Mouse (Mus musculus): ENCODE results near the gene Dst. TPM values are rescaled to one million over a fixed set of nuclear protein-coding genes. Genes with fewer than 3 reads are reported as not detected.

Dst gene
- total and polyA plus RNA-seq, 3 experiments, result 9.1 to 28.0 (median 20.5) TPM

- TF ChIP-seq MAX (IDR thresholded peaks at IDR 0.05; ENCODE audit: low read length), result no peak
- TF ChIP-seq SIN3A (IDR thresholded peaks at IDR 0.05; ENCODE audit: low read length), result no peak
- TF ChIP-seq MAFK (IDR thresholded peaks at IDR 0.05; ENCODE audit: insufficient replicate concordance, low read length), result no peak
- no peak for TF ChIP-seq POLR2A (IDR thresholded peaks at IDR 0.05; ENCODE audit: low read depth, low read length)
- TF ChIP-seq TCF12 (IDR thresholded peaks at IDR 0.05; ENCODE audit: low read depth, low read length), result no peak
- no peak for TF ChIP-seq EP300 (IDR thresholded peaks at IDR 0.05; ENCODE audit: low read length)
- no peak for TF ChIP-seq KAT2A (IDR thresholded peaks at IDR 0.05; ENCODE audit: insufficient replicate concordance, low read length)
- TF ChIP-seq UBTF (IDR thresholded peaks at IDR 0.05; ENCODE audit: low read depth, low read length), result no peak
- no peak for TF ChIP-seq RAD21 (IDR thresholded peaks at IDR 0.05; ENCODE audit: low read depth, low read length)
- no peak for TF ChIP-seq BHLHE40 (IDR thresholded peaks at IDR 0.05; ENCODE audit: low read depth, low read length)
- Histone ChIP-seq H3K4me3 (replicated peaks in 1 of 3; ENCODE audit: low read depth in 2 of 3, low read length in 2 of 3, poor library complexity in 1 of 3) (no peak overlapping the region), H3K4me1 (ENCODE audit: control insufficient read depth in 1 of 2, insufficient read depth in 2 of 2) (peaks cover 2 to 28% of the 10 kb centered on the region in 2 experiments; a peak in 3 of 4 replicates), H3K4me2 (ENCODE audit: insufficient read depth, low read depth, poor library complexity, severe bottlenecking) (no peak overlapping the region), H3K27me3 (replicated peaks) (no peaks in the 10 kb centered on the region), H3K79me2 (replicated peaks; ENCODE audit: control insufficient read depth, extremely low read depth, insufficient read depth, poor library complexity, severe bottlenecking) (no peaks in the 10 kb centered on the region), H3K9ac (ENCODE audit: insufficient read depth, low read depth) (no peak overlapping the region), H3K27ac (ENCODE audit: insufficient read depth, low read depth) (no peak overlapping the region), H3K36me3 (replicated peaks in 1 of 2; ENCODE audit: control insufficient read depth in 1 of 2, insufficient read depth in 1 of 2, low read length in 1 of 2) (no peaks in the 10 kb centered on the region), H3K9me3 (replicated peaks; ENCODE audit: low read length) (no peaks in the 10 kb centered on the region)
- no peak for DNase-seq (ENCODE audit: extremely low read depth)
- in situ Hi-C loops (cut with MboI; ENCODE audit: low pct_ligation_motif_present, low pct_unique_long_range_greater_than_20kb, low sequenced_read_pairs) (no loop called here), dilution Hi-C loops (cut with MboI; ENCODE audit: extremely low pct_ligation_motif_present, extremely low pct_unique_long_range_greater_than_20kb, low sequenced_read_pairs) (no loop called here)
These were observed 199.1 kb downstream of the Dst start for GRCm38 (mm10) chr1:34107076-34107475.

GRCm38 (mm10) chr1:34109599-34110210 lies 201.7 kb downstream of the Dst start:
- no peaks in the 10 kb centered on the region for H3K9me3 ChIP-seq (replicated peaks; ENCODE audit: low read length)
- dilution Hi-C loops (cut with MboI; ENCODE audit: extremely low pct_ligation_motif_present, extremely low pct_unique_long_range_greater_than_20kb, low sequenced_read_pairs), result no loop called here
- H3K4me2 ChIP-seq (ENCODE audit: insufficient read depth, low read depth, poor library complexity, severe bottlenecking), result no peak overlapping the region
- H3K9ac ChIP-seq (ENCODE audit: insufficient read depth, low read depth), result no peak overlapping the region
- in situ Hi-C loops (cut with MboI; ENCODE audit: low pct_ligation_motif_present, low pct_unique_long_range_greater_than_20kb, low sequenced_read_pairs), result no loop called here
- no peak for TF ChIP-seq ELF1 (IDR thresholded peaks at IDR 0.05; ENCODE audit: low read depth, low read length)
- H3K4me1 ChIP-seq (ENCODE audit: control insufficient read depth in 1 of 2, insufficient read depth in 2 of 2), result peaks cover 2 to 23% of the 10 kb centered on the region in 2 experiments; a peak in 3 of 4 replicates
- no peak overlapping the region for H3K4me3 ChIP-seq (replicated peaks in 1 of 3; ENCODE audit: low read depth in 2 of 3, low read length in 2 of 3, poor library complexity in 1 of 3)
- peaks cover 0 to 9% of the 10 kb centered on the region in 2 experiments for H3K36me3 ChIP-seq (replicated peaks in 1 of 2; ENCODE audit: control insufficient read depth in 1 of 2, insufficient read depth in 1 of 2, low read length in 1 of 2)
- DNase-seq (ENCODE audit: extremely low read depth), result no peak
- no peaks in the 10 kb centered on the region for H3K79me2 ChIP-seq (replicated peaks; ENCODE audit: control insufficient read depth, extremely low read depth, insufficient read depth, poor library complexity, severe bottlenecking)
- H3K27ac ChIP-seq (ENCODE audit: insufficient read depth, low read depth), result no peak overlapping the region
- H3K27me3 ChIP-seq (replicated peaks), result no peaks in the 10 kb centered on the region

- in situ Hi-C loops (cut with MboI; ENCODE audit: low pct_ligation_motif_present, low pct_unique_long_range_greater_than_20kb, low sequenced_read_pairs) (no loop called here), dilution Hi-C loops (cut with MboI; ENCODE audit: extremely low pct_ligation_motif_present, extremely low pct_unique_long_range_greater_than_20kb, low sequenced_read_pairs) (no loop called here)
- Histone ChIP-seq H3K27ac (ENCODE audit: insufficient read depth, low read depth) (no peak overlapping the region), H3K4me2 (ENCODE audit: insufficient read depth, low read depth, poor library complexity, severe bottlenecking) (no peak overlapping the region), H3K36me3 (replicated peaks in 1 of 2; ENCODE audit: control insufficient read depth in 1 of 2, insufficient read depth in 1 of 2, low read length in 1 of 2) (peaks cover 0 to 12% of the 10 kb centered on the region in 2 experiments), H3K4me1 (ENCODE audit: control insufficient read depth in 1 of 2, insufficient read depth in 2 of 2) (peaks cover 0 to 31% of the 10 kb centered on the region in 2 experiments; a peak in 2 of 4 replicates), H3K27me3 (replicated peaks) (no peaks in the 10 kb centered on the region), H3K79me2 (replicated peaks; ENCODE audit: control insufficient read depth, extremely low read depth, insufficient read depth, poor library complexity, severe bottlenecking) (no peaks in the 10 kb centered on the region), H3K9ac (ENCODE audit: insufficient read depth, low read depth) (no peak overlapping the region), H3K4me3 (replicated peaks in 1 of 3; ENCODE audit: low read depth in 2 of 3, low read length in 2 of 3, poor library complexity in 1 of 3) (no peak overlapping the region), H3K9me3 (replicated peaks; ENCODE audit: low read length) (no peaks in the 10 kb centered on the region)
- no peak for TF ChIP-seq NRF1 (IDR thresholded peaks at IDR 0.05; ENCODE audit: low read depth, low read length)
- TF ChIP-seq JUND (conservative IDR thresholded peaks at IDR 0.05; ENCODE audit: low read depth, low read length), result no peak
- TF ChIP-seq MAX (IDR thresholded peaks at IDR 0.05; ENCODE audit: low read length), result no peak
- no peak for TF ChIP-seq ELF1 (IDR thresholded peaks at IDR 0.05; ENCODE audit: low read depth, low read length)
- no peak for TF ChIP-seq MEF2A (IDR thresholded peaks at IDR 0.05; ENCODE audit: borderline replicate concordance, low read depth, low read length)
- no peak for DNase-seq (ENCODE audit: extremely low read depth)
These were observed 202.8 kb downstream of the Dst start for GRCm38 (mm10) chr1:34110862-34111261.
